Mouse (Mus musculus) bone marrow macrophage, adult 2 months (primary cell): ENCODE data around the gene Sdhaf1.

Source experiments
- CTCF ChIP-seq: IDR thresholded peaks from 2 replicates; pipeline ENCODE4 v1.5.1; 2012; ENCODE audit warnings: low read depth, mild to moderate bottlenecking, low read length, moderate library complexity
- POLR2A ChIP-seq: IDR thresholded peaks from 2 replicates; pipeline ENCODE4 v1.6.1; 2012; ENCODE audit warnings: mild to moderate bottlenecking, low read depth, low read length, borderline replicate concordance

DNA sequence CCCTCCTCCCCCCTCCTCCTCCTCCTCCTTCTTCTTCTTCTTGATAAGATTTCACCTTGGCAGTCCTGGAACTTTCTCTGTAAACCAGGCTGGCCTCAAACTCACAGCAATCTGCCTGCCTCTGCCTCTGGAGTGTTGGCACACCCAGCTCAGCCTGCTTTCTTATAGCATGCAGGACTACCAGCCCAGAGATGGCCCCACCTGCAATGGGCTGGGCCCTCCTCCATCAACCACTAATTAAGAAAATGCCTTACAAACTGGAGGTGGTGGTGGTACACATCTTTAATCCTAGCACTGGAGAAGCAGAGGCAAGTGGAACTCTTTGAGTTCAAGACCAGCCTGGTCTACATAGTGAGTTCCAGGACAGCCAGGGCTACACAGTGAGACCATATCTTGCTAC, 2.7 kb upstream of the Sdhaf1 start:
- no peak for TF ChIP-seq CTCF
- no peak for TF ChIP-seq POLR2A
